Mouse (Mus musculus) bone marrow, adult 2 months (tissue): ENCODE measurements around the gene Olfr444.

Experiments used
- CTCF ChIP-seq: fragments of 200-500 bp; IDR thresholded peaks from 2 replicates; pipeline ENCODE4 v1.5.1; 2011; ENCODE audit warnings: low read length, control low read depth; ENCODE audit not compliant: control insufficient read depth, insufficient read depth
- POLR2A ChIP-seq: fragments of 200-500 bp; IDR thresholded peaks from 2 replicates; pipeline ENCODE4 v1.6.1; 2011; ENCODE audit warnings: low read depth, mild to moderate bottlenecking, control low read depth, low read length, borderline replicate concordance; ENCODE audit not compliant: control insufficient read depth

GRCm38 (mm10) chr6:42948767-42949166 is at the start of gene Olfr444:
- TF ChIP-seq CTCF = no peak
- TF ChIP-seq POLR2A = no peak
